Mouse (Mus musculus) heart, embryonic 11.5 days (tissue): ENCODE results near the gene Zcchc4. TPM values are rescaled to one million over a fixed set of nuclear protein-coding genes. Genes with fewer than 3 reads are reported as not detected.

Experiments
- ATAC-seq: fragments of 200-750 bp; cut with Nextera tagmentation; replicated peaks from 2 replicates; pipeline ENCODE4 v1.8.0; 2017; ENCODE audit warnings: moderate library complexity; ENCODE audit not compliant: insufficient number of reproducible peaks, low FRiP score, low TSS enrichment
- H3K27ac ChIP-seq: fragments of 300-500 bp; sonication (generic); 2 replicates; pipeline ENCODE4 v1.5.1; 2014; ENCODE audit warnings: mild to moderate bottlenecking, low read depth, low read length
- H3K27me3 ChIP-seq: fragments of 300-500 bp; sonication (generic); 2 replicates; pipeline ENCODE4 v1.6.1; 2014; ENCODE audit warnings: mild to moderate bottlenecking, low read length, mixed read lengths; ENCODE audit not compliant: control insufficient read depth, insufficient read depth
- H3K36me3 ChIP-seq: fragments of 300-500 bp; sonication (generic); 2 replicates; pipeline ENCODE4 v1.6.1; 2014; ENCODE audit warnings: mild to moderate bottlenecking, low read length, moderate library complexity, mixed read lengths; ENCODE audit not compliant: control insufficient read depth, insufficient read depth
- H3K4me1 ChIP-seq: fragments of 300-500 bp; sonication (generic); 2 replicates; pipeline ENCODE4 v1.6.1; 2014; ENCODE audit warnings: low read length; ENCODE audit not compliant: control insufficient read depth, insufficient read depth
- H3K4me2 ChIP-seq: fragments of 300-500 bp; sonication (generic); 2 replicates; pipeline ENCODE4 v1.6.1; 2014; ENCODE audit warnings: mild to moderate bottlenecking, moderate library complexity
- H3K4me3 ChIP-seq: fragments of 300-500 bp; sonication (generic); 2 replicates; pipeline ENCODE4 v1.5.1; 2014; ENCODE audit warnings: low read depth, low read length
- H3K9ac ChIP-seq: fragments of 300-500 bp; sonication (generic); 2 replicates; pipeline ENCODE4 v1.6.1; 2014; ENCODE audit warnings: mild to moderate bottlenecking, low read depth, low read length, moderate library complexity
- H3K9me3 ChIP-seq: fragments of 300-500 bp; sonication (generic); replicated peaks from 2 replicates; pipeline ENCODE4 v1.6.1; 2016; ENCODE audit warnings: low read length; ENCODE audit not compliant: control insufficient read depth
- WGBS: fragments of 180-500 bp; shearing (Covaris S2); extraction: QIAGEN DNeasy Blood & Tissue Kit; methylation state at CpG from one replicate; pipeline ENCODE4 v1.1.7; 2014; ENCODE audit not compliant: insufficient replicate concordance; 5-methylcytosine and 5-hydroxymethylcytosine counted together
- polyA plus RNA-seq: library from polyadenylated mRNA; unstranded; fragments of >200 nt; fragmentation: Nextera tagmentation; extraction: Ambion mirVana; gene quantifications from 2 replicates; pipeline ENCODE4 v1.2.1, GENCODE M21; 2014

The Zcchc4 gene
- 10.5 and 10.9 TPM in 2 replicates for polyA plus RNA-seq

DNA sequence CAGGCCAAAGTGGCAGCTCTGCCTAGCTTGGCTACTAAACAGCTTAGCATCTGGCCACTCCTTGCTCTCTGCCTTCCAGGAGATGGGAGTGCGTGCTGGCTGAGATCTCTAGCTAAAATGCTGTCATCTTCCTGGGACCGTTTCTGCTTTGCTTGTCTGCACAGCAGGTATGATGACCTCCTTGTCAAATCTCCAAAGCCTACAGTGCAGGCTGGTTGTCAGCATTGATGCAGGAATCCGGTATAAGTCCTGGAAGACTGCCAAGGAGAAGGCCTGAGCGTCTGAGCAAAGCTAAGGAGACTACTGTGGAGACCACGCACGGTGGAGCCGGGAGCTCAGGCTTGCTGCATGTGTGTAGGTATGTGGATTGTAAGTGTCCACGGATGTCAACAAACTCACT lies at the start of gene Zcchc4:
Zcchc4 (plus strand) TSS at position 173 of the 400 bp plus-strand sequence.
- H3K36me3 ChIP-seq = 0 out of 2 replicates have a peak, but pooled peaks cover under 1% of the 10 kb centered on the region
- H3K4me2 ChIP-seq = no peak within 1 kb of the TSS
- no peak for ATAC-seq
- H3K27me3 ChIP-seq = no peaks in the 10 kb centered on the region
- no peak within 1 kb of the TSS for H3K27ac ChIP-seq
- H3K9ac ChIP-seq = no peak within 1 kb of the TSS
- no peaks in the 10 kb centered on the region for H3K4me1 ChIP-seq
- WGBS = 69% methylated on average over 8 of the region's 8 CpGs
- H3K4me3 ChIP-seq = no peak within 1 kb of the TSS
- H3K9me3 ChIP-seq = no peaks in the 10 kb centered on the region

DNA sequence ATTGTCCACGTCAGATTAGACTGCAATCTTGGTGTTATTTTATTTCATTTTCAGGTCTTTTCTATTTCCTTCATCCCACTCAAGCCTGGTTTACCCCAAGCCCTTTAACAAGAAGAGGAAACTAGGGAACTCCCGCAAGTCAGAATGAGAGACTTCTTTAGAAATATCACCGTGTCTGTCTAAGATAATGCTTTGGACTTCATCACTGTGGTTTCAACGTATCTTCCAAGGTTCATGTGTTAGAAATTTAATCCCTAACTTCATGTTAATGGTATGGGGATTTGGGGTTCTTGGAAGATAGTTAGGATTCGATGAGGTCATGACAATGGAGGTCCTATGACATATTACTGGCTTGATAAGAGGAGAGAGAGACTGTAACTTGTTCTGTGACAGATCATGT lies 47.5 kb upstream of the Zcchc4 start:
- ATAC-seq = no peak
- Histone ChIP-seq H3K9ac (no peak overlapping the region), H3K36me3 (no peaks in the 10 kb centered on the region), H3K27ac (no peak overlapping the region), H3K9me3 (no peaks in the 10 kb centered on the region), H3K27me3 (no peaks in the 10 kb centered on the region; the same call in 1 of the 2 replicates), H3K4me2 (no peak overlapping the region), H3K4me1 (no peaks in the 10 kb centered on the region), H3K4me3 (no peak overlapping the region)
- 74% methylated on average over 5 of the region's 5 CpGs for WGBS

DNA sequence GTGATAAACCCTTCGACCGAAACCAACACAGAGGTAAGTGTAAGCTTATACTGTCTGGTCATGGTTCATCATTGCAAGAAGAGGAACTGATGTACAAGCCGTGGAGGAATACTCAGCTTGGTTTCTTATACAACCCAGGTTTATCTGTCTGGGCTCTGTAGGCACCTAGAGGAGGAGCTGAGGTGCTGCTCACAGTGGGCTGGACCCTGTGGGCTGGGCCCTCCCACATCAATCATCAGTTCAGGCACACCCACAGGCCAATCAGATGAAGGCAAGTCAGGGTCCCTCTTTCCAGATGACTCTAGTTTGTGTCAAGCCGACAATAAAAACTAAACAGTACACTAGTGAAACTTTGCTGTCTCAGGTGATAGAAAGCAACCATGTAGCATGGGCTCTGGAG lies 42.4 kb upstream of the Zcchc4 start:
- no peaks in the 10 kb centered on the region for H3K9me3 ChIP-seq
- no peak overlapping the region for H3K4me2 ChIP-seq
- ATAC-seq = no peak
- no peaks in the 10 kb centered on the region for H3K4me1 ChIP-seq
- H3K4me3 ChIP-seq = no peak overlapping the region
- H3K27ac ChIP-seq = no peak overlapping the region
- no peak overlapping the region for H3K9ac ChIP-seq
- no peaks in the 10 kb centered on the region for H3K27me3 ChIP-seq
- no peaks in the 10 kb centered on the region for H3K36me3 ChIP-seq
- 55% methylated on average over 4 of the region's 4 CpGs for WGBS

DNA sequence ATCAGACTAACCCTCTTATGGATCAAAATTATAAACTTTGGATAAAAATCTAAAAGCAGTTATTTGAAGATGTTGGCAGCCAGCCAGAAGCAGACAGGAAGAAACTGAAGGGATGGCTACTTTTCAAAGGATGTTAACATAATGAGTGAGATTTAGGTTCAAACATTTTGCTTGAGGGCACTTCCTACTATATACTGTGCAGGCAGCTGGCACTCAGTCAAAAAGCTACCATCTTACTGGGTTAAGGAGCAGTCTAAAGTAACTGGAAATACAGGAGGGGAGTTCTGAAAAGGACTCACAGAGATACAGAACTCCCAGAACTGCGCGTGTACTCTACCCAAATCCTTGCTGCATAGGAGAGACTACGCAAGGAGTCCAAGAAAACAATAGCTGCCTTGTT lies 39.2 kb upstream of the Zcchc4 start:
- Histone ChIP-seq H3K4me1 (no peaks in the 10 kb centered on the region), H3K4me3 (no peak overlapping the region), H3K36me3 (no peaks in the 10 kb centered on the region), H3K9me3 (no peaks in the 10 kb centered on the region), H3K9ac (no peak overlapping the region), H3K27ac (no peak overlapping the region), H3K27me3 (no peaks in the 10 kb centered on the region), H3K4me2 (no peak overlapping the region)
- 76% methylated on average over 3 of the region's 3 CpGs for WGBS
- no peak for ATAC-seq

DNA sequence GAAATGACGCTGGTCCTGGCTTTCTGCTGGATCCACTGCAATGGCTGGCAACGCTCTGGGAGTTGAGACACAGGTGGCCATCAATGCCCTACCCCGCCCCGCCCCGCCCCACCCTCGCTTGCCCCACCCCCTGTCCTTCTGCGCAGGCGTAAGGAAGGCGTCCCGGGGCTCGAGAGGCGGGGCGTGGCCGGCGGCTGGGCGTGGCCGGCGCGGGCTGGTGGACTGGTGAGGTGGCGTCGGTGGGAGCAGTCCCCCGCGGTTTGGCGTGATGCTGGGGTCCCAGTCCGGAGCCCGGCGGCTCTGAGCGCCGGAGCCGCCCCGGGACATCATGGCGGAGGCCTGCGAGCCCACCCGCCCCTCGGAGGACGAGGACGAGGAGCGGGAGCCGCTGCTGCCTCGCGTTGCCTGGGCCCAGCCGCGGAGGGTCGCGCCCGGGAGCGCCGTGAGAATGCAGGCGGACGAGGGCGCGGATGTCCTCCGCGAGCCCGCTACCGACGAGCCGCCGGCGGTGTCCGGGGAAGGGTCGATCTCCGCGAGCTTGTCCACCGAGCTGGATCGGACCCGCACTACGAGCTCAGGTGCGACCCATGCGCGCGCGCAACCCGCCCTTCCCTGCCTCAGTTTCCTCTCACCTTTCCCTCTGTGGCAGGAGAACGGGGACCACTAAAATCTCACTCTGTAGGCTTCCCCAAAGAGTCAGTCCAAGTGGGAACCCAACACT lies 33.7 kb upstream of the Zcchc4 start, which contains the start of gene Pi4k2b:
Pi4k2b (plus strand) TSS at position 184 of the 721 bp plus-strand sequence.
- peak; percentile 92 for ATAC-seq
- Histone ChIP-seq H3K4me2 (peak within 1 kb of the TSS; percentile 69), H3K9ac (peak within 1 kb of the TSS; percentile 83), H3K27ac (peak within 1 kb of the TSS; percentile 36), H3K27me3 (no peaks in the 10 kb centered on the region), H3K36me3 (no peaks in the 10 kb centered on the region), H3K4me3 (peak within 1 kb of the TSS; percentile 67), H3K9me3 (no peaks in the 10 kb centered on the region), H3K4me1 (0 out of 2 replicates have a peak, but pooled peaks cover 2% of the 10 kb centered on the region)
- WGBS = 1% methylated on average over 47 of the region's 75 CpGs

DNA sequence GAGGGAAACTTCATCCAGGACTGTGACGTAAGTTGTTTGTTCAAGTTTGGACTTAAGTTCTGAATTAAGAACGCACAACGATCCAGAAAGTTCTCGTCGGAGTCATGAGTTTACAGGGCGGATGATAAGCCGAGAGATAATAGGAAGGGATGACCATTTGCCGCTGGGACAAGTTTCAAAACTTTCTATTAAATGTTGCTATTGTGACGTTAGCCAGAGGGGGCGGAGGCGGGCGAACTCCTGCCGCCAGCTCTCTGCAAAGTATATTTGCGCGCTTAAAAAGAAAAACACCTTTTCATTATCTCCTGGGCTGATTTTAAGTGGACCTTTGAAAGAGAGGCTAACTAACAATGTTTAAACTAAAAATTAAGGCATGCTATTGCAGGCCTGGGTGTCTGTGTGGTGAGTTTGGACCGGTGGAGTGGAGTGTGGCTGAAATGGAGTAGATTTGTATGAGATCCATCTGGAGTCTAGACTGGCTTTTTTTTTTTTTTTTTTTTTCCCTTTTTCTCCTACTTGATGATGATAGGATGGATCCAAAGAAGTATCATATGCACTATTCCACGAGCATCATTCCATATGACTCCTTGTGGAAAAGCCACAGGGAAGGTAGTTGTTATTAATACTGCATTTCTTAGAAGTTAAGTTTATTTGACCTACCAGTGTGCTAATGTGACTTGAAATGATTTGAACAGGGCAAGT lies 32.9 kb upstream of the Zcchc4 start:
- H3K9me3 ChIP-seq = no peaks in the 10 kb centered on the region
- 5% methylated on average over 17 of the region's 17 CpGs for WGBS
- peak overlapping the region; percentile 36 for H3K27ac ChIP-seq
- peak overlapping the region; percentile 67 for H3K4me3 ChIP-seq
- 0 out of 2 replicates have a peak, but pooled peaks have one; percentile 37 for ATAC-seq
- 0 out of 2 replicates have a peak, but pooled peaks cover 2% of the 10 kb centered on the region for H3K4me1 ChIP-seq
- peak overlapping the region; percentile 83 for H3K9ac ChIP-seq
- no peaks in the 10 kb centered on the region for H3K36me3 ChIP-seq
- peak overlapping the region; percentile 69 for H3K4me2 ChIP-seq
- H3K27me3 ChIP-seq = no peaks in the 10 kb centered on the region

DNA sequence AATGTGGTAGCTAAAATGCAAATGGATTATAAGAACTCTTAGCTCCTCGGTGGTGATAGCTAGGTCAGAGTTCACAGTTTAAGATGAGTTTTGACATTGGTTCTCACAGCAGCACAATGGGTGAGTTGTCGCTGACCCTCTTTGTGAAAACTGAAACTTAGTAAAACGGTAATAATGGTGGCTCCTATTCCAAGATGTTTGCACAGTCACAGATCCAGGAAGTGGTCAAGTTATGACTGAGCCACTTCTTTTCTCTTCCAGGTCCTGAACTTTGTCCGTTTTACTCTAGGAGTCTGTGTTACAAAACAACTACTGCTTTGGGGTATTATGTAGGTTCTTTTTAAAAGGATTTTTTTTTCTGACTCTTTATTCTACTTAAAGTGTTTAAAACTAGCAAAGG lies 32.0 kb upstream of the Zcchc4 start:
- no peak overlapping the region for H3K9ac ChIP-seq
- 60% methylated on average over 4 of the region's 4 CpGs for WGBS
- ATAC-seq = no peak

DNA sequence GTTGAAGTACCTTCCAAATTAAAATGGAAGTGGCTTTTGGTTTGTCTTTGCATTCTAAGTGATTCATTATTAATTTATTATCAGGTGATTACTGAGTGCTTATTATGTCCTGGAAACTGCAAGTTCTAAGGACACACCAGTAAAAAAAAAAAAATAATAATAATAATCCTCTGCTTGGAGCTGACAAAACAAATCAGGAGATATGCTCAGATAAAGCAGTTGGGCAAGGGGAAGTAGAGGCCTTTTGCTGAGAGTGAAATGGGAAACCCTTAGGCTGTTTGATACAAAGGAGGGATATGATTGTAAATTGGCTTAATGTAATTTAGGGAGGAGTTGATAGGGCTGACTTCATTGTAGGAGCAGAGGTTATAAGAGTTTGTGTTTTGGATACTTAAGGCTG lies 28.3 kb upstream of the Zcchc4 start:
- H3K9me3 ChIP-seq = no peaks in the 10 kb centered on the region
- ATAC-seq = no peak
- no peak overlapping the region for H3K27ac ChIP-seq
- H3K36me3 ChIP-seq = no peaks in the 10 kb centered on the region
- no peak overlapping the region for H3K4me3 ChIP-seq
- H3K9ac ChIP-seq = no peak overlapping the region
- H3K4me2 ChIP-seq = no peak overlapping the region
- 0 out of 2 replicates have a peak, but pooled peaks cover 2% of the 10 kb centered on the region for H3K4me1 ChIP-seq
- no peaks in the 10 kb centered on the region for H3K27me3 ChIP-seq

More for the DNA sequence above, 32.0 kb upstream of the Zcchc4 start:
- Histone ChIP-seq H3K4me2 (peak overlapping the region; percentile 69), H3K36me3 (no peaks in the 10 kb centered on the region), H3K9me3 (no peaks in the 10 kb centered on the region), H3K4me3 (no peak overlapping the region; the same call in 1 of the 2 replicates), H3K4me1 (0 out of 2 replicates have a peak, but pooled peaks cover 2% of the 10 kb centered on the region), H3K27ac (no peak overlapping the region), H3K27me3 (no peaks in the 10 kb centered on the region)
